Mouse (Mus musculus): ENCODE results near the gene Olfr1415. TPM values are rescaled to one million over a fixed set of nuclear protein-coding genes. Genes with fewer than 3 reads are reported as not detected.

The Olfr1415 gene
- not detected in 2 replicates for polyA plus RNA-seq (2015; fragmentation: Nextera tagmentation; extraction: Ambion mirVana)

DNA sequence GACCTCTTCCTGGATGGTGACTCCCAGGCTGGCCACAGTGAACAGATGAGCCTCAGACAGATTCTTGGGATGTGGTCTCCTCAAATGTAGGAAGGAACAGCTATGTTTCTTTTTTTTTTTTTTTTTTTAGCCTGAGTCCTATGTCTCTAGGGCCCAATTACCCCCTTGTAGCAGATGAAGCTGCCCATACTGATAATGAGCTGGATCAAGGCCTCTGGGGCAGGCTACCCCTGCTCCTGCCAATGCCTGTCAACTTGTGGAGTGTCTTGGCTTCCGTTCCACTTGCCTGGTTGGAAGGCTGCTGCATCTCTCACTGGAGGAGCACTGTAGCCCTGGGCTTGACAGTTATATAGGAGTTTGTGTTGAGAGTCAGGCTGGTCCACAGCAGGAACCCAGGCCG lies at the start of gene Olfr1415:
Gene Olfr1415 (minus strand): TSS at position 101 of the 400 bp plus-strand sequence.
- ATAC-seq (replicated peaks; ENCODE audit: low FRiP score, low read depth) = no peak

DNA sequence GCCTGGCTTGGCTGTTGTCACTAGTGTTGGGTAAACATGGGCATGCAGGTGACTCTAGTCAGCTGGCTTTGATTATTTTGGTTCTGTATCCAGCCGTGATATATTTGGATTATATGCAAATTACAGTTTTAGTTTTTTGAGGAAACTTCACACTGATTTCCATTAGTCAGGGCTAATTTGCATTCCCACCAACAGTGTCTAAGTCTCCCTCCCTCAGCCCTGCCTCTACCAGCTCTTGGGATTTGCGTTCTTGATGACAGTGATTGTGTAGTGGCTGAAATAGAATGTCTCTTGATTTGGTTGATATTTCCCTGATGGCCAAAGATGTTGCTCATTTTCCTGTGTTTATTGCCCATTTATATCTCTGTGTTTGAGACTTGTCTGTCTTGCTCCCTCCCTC lies 43.2 kb upstream of the Olfr1415 start:
- Histone ChIP-seq H3K36me3 (ENCODE audit: insufficient read depth, low read length) (no peaks in the 10 kb centered on the region), H3K4me1 (replicated peaks; ENCODE audit: insufficient read depth, low read length) (no peaks in the 10 kb centered on the region), H3K9me3 (replicated peaks; ENCODE audit: low read length) (no peaks in the 10 kb centered on the region), H3K9ac (ENCODE audit: low read depth, low read length) (no peak overlapping the region), H3K27ac (no peak overlapping the region), H3K27me3 (ENCODE audit: insufficient read depth, low read length) (no peaks in the 10 kb centered on the region), H3K4me3 (replicated peaks; ENCODE audit: low read depth, low read length) (no peak overlapping the region), H3K4me2 (ENCODE audit: low read length) (no peak overlapping the region)
- ATAC-seq (replicated peaks; ENCODE audit: low FRiP score, low read depth) (no peak), DNase-seq (ENCODE audit: low spot score) (no peak)
- 52% methylated on average over 2 of the region's 2 CpGs for WGBS
- TF ChIP-seq CTCF (IDR thresholded peaks at IDR 0.05; ENCODE audit: low read depth) = no peak

More for the DNA sequence above, at the start of gene Olfr1415:
- 82% methylated on average over 2 of the region's 2 CpGs for WGBS
- Histone ChIP-seq H3K4me2 (ENCODE audit: low read length) (no peak within 1 kb of the TSS), H3K4me1 (replicated peaks; ENCODE audit: insufficient read depth, low read length) (no peaks in the 10 kb centered on the region), H3K4me3 (replicated peaks; ENCODE audit: low read depth, low read length) (no peak within 1 kb of the TSS), H3K9ac (ENCODE audit: low read depth, low read length) (no peak within 1 kb of the TSS), H3K27me3 (ENCODE audit: insufficient read depth, low read length) (no peaks in the 10 kb centered on the region), H3K36me3 (ENCODE audit: insufficient read depth, low read length) (no peaks in the 10 kb centered on the region), H3K27ac (no peak within 1 kb of the TSS), H3K9me3 (replicated peaks; ENCODE audit: low read length) (no peaks in the 10 kb centered on the region)
- TF ChIP-seq CTCF (IDR thresholded peaks at IDR 0.05; ENCODE audit: low read depth) = no peak
- no peak for DNase-seq (ENCODE audit: low spot score)

DNA sequence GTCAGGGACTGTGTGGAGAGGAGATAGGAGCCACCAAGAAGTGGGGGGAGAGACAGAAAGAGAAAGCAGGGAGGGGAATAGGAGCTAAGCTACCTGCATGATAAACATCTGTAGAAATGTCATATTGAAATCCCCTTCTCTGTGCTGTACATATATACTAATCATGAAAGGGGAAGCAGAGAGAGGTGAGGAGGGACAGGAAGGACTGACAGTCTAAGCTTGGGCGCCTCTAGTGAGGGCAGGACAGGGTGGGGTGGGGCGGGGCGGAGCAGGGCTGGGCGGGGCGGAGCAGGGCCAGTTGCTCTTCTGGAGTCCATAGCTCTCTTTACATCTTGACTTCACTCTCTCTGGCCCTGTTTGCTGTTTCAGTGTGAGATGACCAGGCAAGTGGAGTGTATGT lies 41.1 kb upstream of the Olfr1415 start:
- Histone ChIP-seq H3K9me3 (replicated peaks; ENCODE audit: low read length) (no peaks in the 10 kb centered on the region), H3K4me2 (ENCODE audit: low read length) (no peak overlapping the region), H3K4me3 (replicated peaks; ENCODE audit: low read depth, low read length) (no peak overlapping the region), H3K4me1 (replicated peaks; ENCODE audit: insufficient read depth, low read length) (no peaks in the 10 kb centered on the region), H3K9ac (ENCODE audit: low read depth, low read length) (no peak overlapping the region), H3K27me3 (ENCODE audit: insufficient read depth, low read length) (no peaks in the 10 kb centered on the region), H3K36me3 (ENCODE audit: insufficient read depth, low read length) (no peaks in the 10 kb centered on the region), H3K27ac (no peak overlapping the region)
- no peak for TF ChIP-seq CTCF (IDR thresholded peaks at IDR 0.05; ENCODE audit: low read depth)
- no peak for DNase-seq (ENCODE audit: low spot score)
- ATAC-seq (replicated peaks; ENCODE audit: low FRiP score, low read depth) = no peak
- 32% methylated on average over 5 of the region's 5 CpGs for WGBS

DNA sequence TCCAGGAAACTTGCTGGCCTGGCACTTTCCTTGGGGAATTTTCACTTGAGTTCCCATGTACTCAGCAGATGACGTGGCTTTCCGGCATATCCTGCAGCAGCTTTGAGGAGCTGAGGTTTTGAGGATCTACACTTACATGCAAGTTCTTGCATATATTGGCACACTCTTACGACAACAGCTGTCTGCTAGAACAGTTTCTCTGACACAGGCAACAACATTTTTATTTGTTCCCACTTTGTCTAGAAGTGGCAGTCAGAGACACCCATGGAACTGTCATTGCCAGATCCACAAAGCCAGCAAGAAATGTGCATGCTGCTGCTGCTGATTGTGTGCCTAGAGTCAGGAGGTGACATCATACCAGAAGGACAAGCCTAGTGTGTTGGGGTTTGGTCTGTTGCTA lies 27.9 kb upstream of the Olfr1415 start:
- H3K9ac ChIP-seq (ENCODE audit: low read depth, low read length) = no peak overlapping the region
- WGBS = 86% methylated on average over 3 of the region's 3 CpGs
- H3K4me1 ChIP-seq (replicated peaks; ENCODE audit: insufficient read depth, low read length) = no peaks in the 10 kb centered on the region
- H3K36me3 ChIP-seq (ENCODE audit: insufficient read depth, low read length) = no peaks in the 10 kb centered on the region
- ATAC-seq (replicated peaks; ENCODE audit: low FRiP score, low read depth) (no peak), DNase-seq (ENCODE audit: low spot score) (no peak)
- H3K27me3 ChIP-seq (ENCODE audit: insufficient read depth, low read length) = no peaks in the 10 kb centered on the region
- H3K4me2 ChIP-seq (ENCODE audit: low read length) = no peak overlapping the region
- no peak for TF ChIP-seq CTCF (IDR thresholded peaks at IDR 0.05; ENCODE audit: low read depth)
- H3K27ac ChIP-seq = no peak overlapping the region
- H3K9me3 ChIP-seq (replicated peaks; ENCODE audit: low read length) = no peaks in the 10 kb centered on the region
- H3K4me3 ChIP-seq (replicated peaks; ENCODE audit: low read depth, low read length) = no peak overlapping the region

DNA sequence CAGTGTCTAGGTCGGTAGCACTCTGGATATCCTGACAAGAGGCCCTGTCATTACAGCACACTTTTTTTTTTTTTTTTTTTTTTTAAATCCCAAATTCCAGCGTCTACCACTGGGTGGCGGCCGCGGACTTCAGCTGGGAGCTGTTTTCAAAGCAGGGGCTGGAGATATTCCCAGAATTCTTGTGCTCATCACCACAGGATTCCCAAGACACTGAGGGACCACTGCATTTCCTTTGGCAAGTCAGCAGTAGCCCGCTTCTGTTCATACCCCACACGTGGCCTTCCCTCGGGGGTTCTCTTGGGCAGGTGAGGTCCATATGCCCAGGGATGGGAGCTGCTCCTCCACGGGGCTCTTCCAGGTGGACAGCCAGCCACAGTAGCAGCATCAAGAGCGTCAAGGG lies 25.5 kb upstream of the Olfr1415 start:
- Histone ChIP-seq H3K4me2 (ENCODE audit: low read length) (no peak overlapping the region), H3K27ac (no peak overlapping the region), H3K9ac (ENCODE audit: low read depth, low read length) (no peak overlapping the region), H3K36me3 (ENCODE audit: insufficient read depth, low read length) (no peaks in the 10 kb centered on the region), H3K4me1 (replicated peaks; ENCODE audit: insufficient read depth, low read length) (no peaks in the 10 kb centered on the region), H3K27me3 (ENCODE audit: insufficient read depth, low read length) (no peaks in the 10 kb centered on the region), H3K4me3 (replicated peaks; ENCODE audit: low read depth, low read length) (no peak overlapping the region), H3K9me3 (replicated peaks; ENCODE audit: low read length) (no peaks in the 10 kb centered on the region)
- 21% methylated on average over 10 of the region's 10 CpGs for WGBS
- DNase-seq (ENCODE audit: low spot score) (peak; percentile 69), ATAC-seq (replicated peaks; ENCODE audit: low FRiP score, low read depth) (no peak)
- peak; percentile 75 for TF ChIP-seq CTCF (IDR thresholded peaks at IDR 0.05; ENCODE audit: low read depth)

DNA sequence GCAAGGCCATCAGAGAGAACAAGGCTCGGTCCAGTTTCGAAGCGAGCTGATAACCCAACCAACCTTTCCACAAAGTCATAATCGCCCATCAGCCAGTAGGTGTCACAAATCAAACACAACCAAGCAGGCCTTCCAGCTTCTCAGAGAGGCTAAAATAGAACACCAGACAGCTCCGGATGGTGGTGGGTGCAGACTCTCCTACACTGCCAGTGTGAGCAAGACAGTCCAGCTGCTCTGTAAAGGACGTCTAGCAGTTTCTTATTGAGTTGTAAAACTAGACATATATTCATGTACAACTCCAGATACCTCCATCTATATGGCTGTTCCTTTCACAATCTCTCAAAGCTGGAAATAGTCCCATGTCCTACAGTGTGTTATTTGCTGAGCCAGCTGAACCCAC lies 23.1 kb upstream of the Olfr1415 start:
- WGBS = 85% methylated on average over 6 of the region's 6 CpGs

DNA sequence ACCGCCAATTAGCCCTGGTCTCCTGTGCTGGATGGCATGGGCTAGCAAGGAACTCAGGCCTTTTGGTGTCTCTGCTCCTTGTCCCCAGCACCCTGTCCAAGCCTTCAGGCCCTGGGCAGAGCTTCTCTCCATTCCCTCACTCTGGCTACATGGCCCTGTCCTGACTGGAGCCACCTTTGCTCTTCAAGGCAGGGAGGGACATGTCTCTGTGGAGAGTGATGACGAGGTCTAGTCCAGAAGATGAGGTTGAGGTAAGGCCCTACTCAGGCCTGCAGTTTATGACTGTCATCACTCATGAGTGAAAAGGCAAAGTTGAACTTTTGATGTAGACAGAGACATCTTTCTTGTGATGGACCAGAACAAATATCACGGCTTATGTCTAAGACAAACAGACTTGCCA lies 22.7 kb upstream of the Olfr1415 start, which contains the start of gene Olfr1414:
Gene Olfr1414 (minus strand): TSS at position 101 of the 400 bp plus-strand sequence.
- no peaks in the 10 kb centered on the region for H3K27me3 ChIP-seq (ENCODE audit: insufficient read depth, low read length)
- TF ChIP-seq CTCF (IDR thresholded peaks at IDR 0.05; ENCODE audit: low read depth) = no peak
- H3K36me3 ChIP-seq (ENCODE audit: insufficient read depth, low read length) = no peaks in the 10 kb centered on the region
- WGBS = 87% methylated on average over 3 of the region's 3 CpGs
- no peak within 1 kb of the TSS for H3K4me3 ChIP-seq (replicated peaks; ENCODE audit: low read depth, low read length)
- no peak within 1 kb of the TSS for H3K4me2 ChIP-seq (ENCODE audit: low read length)
- H3K4me1 ChIP-seq (replicated peaks; ENCODE audit: insufficient read depth, low read length) = no peaks in the 10 kb centered on the region
- no peak for DNase-seq (ENCODE audit: low spot score)
- no peaks in the 10 kb centered on the region for H3K9me3 ChIP-seq (replicated peaks; ENCODE audit: low read length)
- ATAC-seq (replicated peaks; ENCODE audit: low FRiP score, low read depth) = no peak
- H3K9ac ChIP-seq (ENCODE audit: low read depth, low read length) = no peak within 1 kb of the TSS
- no peak within 1 kb of the TSS for H3K27ac ChIP-seq

More for the DNA sequence above, 23.1 kb upstream of the Olfr1415 start:
- Histone ChIP-seq H3K27me3 (ENCODE audit: insufficient read depth, low read length) (no peaks in the 10 kb centered on the region), H3K4me3 (replicated peaks; ENCODE audit: low read depth, low read length) (no peak overlapping the region), H3K9me3 (replicated peaks; ENCODE audit: low read length) (no peaks in the 10 kb centered on the region), H3K4me2 (ENCODE audit: low read length) (no peak overlapping the region), H3K9ac (ENCODE audit: low read depth, low read length) (no peak overlapping the region), H3K36me3 (ENCODE audit: insufficient read depth, low read length) (no peaks in the 10 kb centered on the region), H3K27ac (no peak overlapping the region), H3K4me1 (replicated peaks; ENCODE audit: insufficient read depth, low read length) (no peaks in the 10 kb centered on the region)
- ATAC-seq (replicated peaks; ENCODE audit: low FRiP score, low read depth) (no peak), DNase-seq (ENCODE audit: low spot score) (no peak)
- no peak for TF ChIP-seq CTCF (IDR thresholded peaks at IDR 0.05; ENCODE audit: low read depth)

Measured in kidney, postnatal 0 days (tissue).